Mouse (Mus musculus): ENCODE measurements around the gene Arsa.
A peak's percentile ranks its signal among the peaks of the same experiment; 100 is the strongest.

Gene Arsa

DNA sequence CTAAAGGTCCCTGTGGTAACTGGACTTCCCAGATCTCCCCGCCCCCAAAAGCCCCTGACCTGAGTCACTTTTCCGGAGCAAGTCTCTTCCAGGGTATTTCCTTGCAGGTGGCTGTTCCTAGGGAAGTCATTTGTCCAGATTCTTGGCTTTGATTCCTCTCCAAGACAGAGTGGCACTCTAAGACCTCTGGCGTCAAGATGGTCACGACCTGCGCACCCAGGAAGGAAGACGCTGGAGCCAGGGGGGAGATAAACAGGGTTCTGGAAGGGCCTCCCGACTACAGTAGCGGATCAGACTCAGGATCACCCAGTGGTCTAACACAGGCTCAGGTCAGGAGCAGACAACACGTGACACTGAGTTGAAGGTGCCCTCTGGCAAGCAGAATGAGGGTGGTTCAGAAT lies at the start of gene Arsa:
Gene Arsa (minus strand): TSS at position 335 of the 401 bp plus-strand sequence.
- no peak for DNase-seq (ENCODE audit: low spot score in 2 of 2)

DNA sequence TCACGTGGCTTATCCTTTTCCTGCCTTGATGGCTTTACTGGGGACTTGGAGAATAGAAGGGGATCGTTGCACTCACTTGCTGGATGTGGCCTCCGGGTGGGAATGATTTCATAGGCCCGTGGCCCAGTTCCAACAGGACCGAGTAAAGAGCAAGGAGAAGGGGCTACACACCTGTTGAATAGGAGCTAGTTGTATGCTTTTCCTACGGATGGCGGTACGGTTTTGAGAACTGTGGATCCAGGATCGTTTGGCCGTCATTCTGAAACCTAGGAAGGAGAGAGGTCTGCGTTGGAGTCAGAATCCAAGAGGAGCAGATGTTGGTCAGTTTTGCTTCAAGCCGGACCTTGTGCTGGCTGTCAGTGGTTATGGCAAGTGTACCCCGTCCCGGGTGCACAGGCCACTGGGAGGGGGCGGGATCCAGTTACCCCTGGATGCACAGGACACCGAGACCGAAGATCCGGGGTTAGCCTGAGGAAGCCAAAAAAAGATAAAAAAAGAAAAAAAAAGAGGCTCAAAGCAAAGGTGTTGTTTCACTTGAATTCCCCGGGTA lies 49.6 kb upstream of the Arsa start:
- no peak for DNase-seq (ENCODE audit: low spot score in 2 of 2)

DNA sequence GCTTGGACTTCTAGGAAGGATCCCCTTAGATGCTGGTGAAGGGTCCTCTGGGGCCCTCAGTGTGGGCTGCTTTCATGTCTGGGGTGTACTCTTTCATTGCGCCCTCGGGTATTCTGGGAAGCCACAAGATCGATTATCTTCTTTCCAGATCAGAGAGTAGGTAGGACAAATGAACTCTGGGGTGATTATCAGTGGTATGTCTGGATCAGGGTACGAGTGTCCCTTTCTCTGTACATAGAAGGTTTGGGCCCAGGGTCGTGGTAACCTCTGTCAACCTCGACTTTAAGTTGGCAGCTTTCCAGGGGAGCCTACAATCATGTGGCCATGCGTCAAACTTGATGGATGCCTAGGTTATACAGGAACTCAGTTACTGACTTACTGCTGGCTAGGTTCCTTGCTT lies 48.7 kb upstream of the Arsa start:
- DNase-seq (ENCODE audit: low spot score in 2 of 2): no peak

DNA sequence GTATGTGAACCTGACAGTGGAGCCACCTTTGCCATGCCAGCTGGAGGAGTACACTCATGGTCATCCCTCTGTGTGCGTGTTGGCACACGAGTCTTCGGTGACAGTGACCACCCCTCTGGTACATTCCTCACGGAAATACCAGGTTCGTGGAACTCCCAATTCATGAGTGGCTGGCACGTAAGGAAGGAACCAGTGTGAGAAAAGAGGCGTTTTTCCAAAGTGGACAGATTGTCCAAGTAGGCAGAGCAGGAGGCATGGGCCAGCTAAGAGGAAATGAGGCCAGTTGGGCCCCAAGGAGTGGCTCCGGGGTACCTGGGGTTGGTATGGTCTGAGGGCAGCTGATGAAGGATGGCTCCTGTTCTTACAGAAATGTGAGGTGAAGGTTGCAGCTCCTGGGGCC lies 48.2 kb upstream of the Arsa start:
- no peak for DNase-seq (ENCODE audit: low spot score in 2 of 2)

DNA sequence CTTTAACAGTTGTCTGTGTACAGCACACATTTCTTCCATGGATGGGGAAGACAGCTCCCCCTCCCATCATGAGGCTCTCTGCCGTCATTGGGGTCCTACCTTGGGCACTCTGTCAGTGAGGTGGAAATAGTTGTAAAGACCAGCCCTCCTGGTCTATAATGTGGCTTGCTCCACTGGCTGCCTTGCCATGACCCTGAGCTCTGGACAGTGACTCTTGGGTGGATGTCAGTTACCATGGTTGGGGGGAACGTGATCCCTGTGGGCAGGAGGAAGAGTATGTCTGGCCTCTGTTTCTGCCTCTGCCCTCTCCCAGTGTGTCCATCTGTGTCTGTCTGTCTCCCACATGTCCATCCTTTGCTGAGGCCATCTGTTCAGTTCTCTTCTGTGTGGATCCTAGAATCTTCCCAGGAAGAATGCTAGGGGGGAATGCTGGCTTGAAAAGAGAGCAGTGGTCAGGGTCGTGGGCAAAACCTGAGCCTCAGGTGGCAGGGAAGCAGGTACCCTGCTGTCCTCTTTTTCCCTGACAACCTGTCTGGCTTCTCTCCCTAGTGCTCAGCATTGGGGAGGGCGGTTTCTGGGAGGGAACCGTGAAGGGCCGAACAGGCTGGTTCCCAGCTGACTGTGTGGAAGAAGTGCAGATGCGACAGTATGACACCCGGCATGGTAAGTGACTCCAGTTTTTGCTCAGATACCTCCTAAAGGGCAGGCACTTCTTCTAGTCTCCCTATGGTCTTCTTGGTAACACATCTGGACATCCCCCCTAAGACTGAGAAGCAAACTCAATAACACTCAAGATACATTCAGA lies 47.6 kb upstream of the Arsa start:
- no peak for DNase-seq (ENCODE audit: low spot score in 2 of 2)

DNA sequence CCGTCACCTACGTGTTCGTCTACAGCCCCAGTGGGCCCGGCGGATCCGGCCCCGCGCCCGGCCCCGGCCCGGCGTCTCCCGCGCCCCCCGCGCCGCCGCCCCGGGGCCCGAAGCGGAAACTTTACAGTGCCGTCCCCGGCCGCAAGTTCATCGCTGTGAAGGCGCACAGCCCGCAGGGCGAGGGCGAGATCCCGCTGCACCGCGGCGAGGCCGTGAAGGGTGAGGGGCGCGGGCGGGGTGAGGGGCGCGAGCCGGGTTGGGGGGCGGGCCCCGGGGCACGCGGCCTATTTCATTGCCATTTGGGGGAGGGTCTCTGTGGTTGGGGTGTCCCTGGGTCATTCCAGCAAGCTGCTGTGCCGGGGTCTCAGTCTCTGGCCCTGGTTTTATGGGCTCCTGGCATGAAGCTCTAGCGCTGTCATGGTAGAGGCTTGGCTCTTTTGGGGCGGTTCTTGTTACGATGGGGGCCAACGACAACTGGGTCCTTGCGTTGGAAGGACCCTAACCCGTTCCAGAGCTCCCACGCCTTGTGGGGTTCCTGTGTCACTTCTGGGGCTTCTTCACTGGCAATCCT lies 46.9 kb upstream of the Arsa start:
- no peak for DNase-seq (ENCODE audit: low spot score in 2 of 2)

DNA sequence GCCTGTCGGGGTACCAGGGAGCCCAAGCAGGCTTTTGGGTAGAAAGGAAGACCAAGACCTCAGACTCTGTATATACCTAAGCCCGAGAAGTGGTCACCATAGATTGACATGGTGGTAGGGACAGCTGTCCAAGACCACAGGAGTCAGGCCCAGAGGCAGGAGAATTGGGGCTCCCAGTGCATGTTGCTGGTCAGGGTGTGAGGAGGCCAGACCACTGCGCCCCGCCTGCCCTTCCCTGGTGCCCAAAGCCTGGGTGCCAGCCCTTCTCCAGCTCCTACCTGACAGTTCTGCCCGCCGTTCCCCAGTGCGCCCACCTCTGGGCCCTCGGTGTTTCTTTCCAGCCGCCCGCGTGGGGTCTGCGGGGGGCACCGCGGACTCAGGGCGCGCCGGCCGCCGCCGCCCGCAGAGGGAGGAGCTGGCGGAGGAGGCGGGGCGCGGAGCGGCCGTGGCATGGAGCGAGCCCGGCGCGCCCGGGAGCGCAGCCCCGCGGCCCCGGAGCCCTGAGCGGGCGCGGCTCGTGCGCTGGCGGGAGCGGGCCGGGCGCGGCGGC lies 46.1 kb upstream of the Arsa start:
- DNase-seq (ENCODE audit: low spot score in 2 of 2): no peak

DNA sequence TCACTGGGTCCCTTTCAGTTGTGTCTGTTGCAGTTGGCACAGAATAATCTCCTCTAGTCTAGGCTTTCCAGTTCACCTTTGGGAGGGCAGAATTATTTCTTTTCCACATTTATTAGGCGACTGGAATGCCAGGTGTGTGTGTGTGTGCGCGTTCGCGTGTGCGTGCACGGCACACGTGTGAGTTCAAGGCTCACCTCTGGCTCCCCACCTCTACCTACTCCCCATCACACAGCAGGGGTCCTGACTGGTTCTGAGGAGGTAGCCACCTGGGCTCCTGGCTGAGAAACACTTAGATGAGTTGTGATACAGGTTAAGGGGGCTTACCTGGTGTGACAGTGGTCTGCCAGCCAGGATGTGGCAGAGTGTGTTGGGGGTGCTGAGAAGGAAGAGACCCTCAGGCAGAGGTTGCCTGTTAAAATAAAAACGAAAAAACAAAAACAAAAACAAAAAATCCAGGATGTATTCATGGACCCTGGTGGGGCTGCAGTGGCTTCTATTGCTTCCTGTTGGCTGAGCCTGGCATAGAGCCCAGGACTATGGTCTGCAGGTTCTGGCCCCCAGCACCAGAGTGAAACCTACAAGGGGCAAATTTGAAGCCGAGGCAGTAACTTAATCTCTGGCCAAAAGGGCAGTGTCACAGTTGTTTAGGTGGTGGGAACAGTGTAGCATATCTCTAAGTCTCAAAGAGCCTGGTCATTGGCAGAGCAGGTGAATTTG lies 45.5 kb upstream of the Arsa start:
- DNase-seq (ENCODE audit: low spot score in 2 of 2): no peak

DNA sequence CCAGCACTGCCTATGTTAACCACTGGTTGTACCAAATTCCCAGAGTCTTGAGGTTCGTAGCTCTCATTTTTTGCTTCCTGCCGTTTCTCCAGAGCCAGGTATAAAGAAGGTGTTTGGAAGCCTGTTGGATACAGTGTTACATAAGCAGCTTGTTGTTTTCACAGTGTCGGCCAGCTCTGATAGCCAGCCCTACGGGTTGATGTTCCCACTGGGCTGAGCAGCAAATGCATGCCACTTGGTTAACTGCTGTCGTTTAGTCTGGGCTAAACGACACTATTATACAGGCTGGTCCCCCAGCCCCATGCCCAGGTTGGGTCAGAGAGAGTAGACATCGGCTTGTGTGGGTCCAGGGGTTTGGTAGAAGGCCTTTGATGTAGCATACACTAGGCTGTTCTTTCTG lies 44.7 kb upstream of the Arsa start:
- no peak for DNase-seq (ENCODE audit: low spot score in 2 of 2)

DNA sequence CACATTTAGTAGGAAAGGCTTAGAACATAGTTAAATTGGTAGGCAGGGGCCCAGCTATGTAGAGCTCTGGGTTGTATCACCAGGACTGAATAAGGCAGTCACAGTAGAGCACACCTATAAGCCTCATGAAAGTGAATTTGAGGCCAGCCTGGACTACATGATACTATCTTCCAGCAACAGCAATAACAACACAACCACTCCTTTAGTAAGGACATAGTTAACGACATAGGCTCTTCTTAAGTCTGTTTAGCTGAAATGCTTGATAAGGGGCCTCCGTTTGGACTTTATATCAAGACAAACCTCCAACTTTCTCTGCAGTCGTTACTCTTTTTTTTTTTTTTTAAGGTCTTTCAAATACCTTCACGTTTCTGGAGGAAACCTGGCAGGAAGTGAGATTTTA lies 35.5 kb upstream of the Arsa start:
- DNase-seq (ENCODE audit: low spot score in 2 of 2): no peak

DNA sequence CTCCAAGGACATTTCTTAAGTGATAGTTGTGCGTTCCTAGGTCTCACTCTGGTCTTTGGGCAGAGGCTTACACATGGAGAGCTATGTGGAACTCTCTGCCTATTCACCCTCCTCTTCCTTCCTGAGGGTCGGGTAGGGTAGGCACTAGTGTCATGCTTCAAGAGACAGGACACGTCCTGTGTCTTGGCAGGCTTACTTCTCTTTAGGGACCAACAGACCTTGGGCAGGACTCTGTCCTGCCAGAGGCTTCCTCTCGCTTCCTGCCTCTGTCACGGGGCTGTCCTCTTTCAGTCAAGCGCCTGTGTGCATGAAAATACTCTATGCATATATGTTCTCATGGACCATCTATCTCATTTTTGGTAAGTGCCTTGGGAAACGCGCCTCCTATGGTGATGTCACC lies 30.5 kb upstream of the Arsa start:
- no peak for DNase-seq (ENCODE audit: low spot score in 2 of 2)

DNA sequence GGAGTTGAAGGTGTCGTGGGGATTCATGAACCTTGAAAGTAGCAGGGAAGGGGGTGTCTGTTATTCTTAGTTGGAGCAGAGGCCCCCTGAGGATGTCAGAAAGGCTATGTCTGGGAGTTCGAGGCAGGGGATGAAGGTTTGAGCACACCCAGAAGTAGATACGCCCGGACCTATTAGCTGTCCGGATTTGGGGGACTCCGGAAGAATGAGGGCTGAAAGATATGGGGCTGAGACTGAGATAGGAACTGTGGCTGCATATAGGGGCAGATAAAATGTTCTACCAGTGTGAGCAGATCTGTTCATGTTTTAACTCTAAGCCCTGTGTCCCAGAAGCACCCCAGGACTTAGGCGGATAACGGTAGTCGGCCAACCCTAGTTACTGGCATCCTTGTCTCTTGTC lies 27.6 kb upstream of the Arsa start:
- DNase-seq (ENCODE audit: low spot score in 2 of 2): no peak

DNA sequence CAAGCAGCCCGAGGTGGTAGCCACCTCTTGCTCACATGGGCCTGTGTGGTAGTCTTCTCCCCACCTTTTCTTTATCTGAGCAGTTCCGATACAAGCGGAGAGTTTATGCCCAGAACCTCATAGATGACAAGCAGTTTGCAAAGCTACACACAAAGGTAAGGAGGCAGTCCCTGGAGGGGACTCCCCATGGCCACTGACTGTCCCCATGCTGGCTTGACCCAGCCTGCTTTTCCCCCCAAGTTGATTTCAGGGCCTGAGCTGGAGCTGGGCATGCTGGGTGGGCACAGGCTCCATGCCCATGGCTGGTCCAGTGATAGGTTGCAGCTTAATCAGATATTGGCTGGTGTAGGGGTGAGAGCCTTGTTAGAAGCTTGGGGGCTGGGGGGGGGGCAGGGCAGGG lies 24.1 kb upstream of the Arsa start:
- DNase-seq (ENCODE audit: low spot score in 2 of 2): no peak

DNA sequence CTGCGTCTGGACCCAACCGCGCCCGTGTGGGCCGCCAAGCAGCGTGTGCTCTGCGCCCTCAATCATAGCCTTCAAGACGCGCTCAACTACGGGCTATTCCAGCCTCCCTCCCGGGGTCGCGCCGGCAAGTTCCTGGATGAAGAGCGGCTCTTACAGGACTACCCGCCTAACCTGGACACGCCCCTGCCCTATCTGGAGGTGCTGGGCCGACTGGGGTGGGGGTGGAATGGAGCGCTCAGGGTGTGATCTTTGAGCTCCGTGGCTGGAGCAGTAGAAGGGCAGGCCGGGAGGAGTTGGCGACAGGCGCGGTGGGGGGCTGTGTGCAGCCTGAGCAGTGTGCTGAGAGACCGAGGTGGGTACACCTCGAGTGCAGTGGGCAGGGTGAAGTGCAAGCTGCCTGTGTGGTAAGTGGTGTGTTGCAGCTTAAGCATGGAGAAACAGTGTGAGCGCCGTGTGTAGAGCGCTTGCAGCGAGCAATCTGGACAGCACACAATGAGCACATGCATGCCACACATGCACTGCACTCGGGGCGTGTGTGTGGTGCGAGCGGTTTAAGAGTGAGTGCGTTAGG lies 23.1 kb upstream of the Arsa start:
- DNase-seq (ENCODE audit: low spot score in 2 of 2): no peak

DNA sequence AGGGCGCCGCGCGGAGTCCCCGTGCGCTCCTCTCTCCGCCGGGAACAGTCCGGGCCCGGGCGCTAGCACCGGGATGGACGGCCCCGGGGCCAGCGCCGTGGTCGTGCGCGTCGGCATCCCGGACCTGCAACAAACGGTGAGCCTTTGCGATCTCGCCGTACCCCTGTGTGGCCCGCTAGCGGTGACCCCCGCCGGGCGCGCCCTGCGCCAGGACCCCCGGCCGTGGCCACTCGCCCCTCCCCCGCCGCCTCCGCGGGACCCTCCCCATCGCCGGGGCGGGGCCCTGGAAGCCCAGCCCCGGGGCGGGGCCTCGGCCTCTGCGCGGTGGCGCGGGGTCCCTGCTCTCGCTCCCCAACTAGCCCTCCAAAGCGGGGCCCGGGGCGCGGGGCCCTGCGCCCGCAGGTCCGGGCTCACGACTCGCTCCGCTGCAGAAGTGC lies 22.6 kb upstream of the Arsa start:
- DNase-seq (ENCODE audit: low spot score in 2 of 2): peak in 1 of 2 experiments; percentile 35

DNA sequence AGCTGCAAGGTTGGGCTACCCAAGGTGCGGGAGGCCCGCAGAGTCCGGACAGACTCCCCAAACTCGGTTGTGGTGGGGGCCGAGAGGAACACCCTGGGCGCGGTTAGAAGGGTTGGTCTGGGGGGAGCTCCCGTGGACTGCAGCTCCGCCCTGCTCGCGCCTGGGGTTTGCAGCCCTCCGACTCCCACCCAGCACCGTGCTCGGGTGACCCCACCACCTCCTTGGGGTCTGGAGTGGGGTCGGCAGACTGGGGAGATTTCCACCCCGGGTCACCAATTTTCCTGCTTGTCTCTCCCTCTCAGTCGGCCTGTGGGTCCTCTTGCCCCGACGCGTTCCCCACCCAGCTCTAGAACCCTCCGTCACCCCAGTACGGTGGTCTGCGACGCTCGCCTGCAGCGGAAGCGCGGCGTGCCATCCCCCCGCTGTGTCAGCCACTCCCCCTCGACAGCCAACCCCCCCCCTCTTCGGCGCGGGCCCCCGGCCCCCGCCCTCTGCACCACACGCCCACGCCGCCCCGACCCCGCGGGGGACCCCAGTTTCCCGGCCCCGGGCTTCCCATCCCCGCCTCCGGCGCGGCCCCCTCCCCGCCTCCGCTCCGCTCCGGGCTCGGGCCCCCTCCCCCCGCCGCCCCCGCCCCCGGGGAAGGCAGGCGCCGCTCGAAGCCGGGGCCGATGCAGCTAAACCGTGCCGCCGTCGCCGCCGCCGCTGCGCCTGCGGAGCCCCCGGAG lies 21.9 kb upstream of the Arsa start, which contains the start of gene Shank3:
Gene Shank3 (plus strand): TSS at position 663 of the 728 bp plus-strand sequence.
- DNase-seq (ENCODE audit: low spot score in 2 of 2): no peak

DNA sequence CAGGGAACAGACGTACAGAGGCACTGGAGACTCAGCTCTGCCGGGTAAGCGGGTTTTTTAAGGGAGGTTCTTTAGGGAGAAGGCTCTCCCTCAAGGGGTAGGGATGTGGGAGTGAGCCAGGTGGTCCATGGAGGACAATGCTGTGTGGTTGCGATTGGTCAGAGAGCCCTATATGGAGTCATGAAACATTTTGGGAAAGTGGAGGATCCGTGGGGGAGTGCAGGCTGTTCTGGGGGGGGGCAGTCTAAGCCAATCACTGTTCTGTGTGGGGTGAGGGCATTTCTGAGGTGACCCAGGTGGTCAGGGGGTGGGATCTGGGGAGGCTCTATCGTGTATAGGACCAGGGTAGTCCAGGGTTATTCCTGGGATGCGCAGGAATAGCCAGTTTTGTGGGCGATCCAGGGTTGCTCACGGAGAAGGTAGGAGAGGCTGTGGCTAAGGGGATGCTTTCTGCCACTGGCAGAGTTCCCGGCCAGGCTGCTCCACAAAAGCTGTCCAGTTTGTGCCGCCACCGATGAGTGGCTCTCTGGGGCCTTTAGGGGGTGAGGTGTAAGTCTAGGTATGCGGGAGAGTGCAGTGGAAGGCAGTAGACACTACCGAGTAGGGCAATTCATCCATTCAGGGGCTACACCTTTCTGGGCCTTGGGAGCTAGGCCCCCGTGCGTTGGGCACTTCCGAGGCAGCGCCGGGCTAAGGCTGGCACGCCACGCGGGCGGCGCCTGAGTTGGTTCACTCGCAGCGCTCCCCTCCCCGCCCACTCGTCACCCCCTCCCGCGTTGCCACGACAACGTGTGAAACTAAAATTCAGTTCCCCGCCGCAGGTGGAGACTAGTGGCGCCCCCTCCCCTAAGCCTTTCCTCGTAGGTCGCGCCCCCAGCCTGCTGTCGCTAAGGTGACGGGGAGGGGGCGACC lies 21.1 kb upstream of the Arsa start:
- DNase-seq (ENCODE audit: low spot score in 2 of 2): no peak

DNA sequence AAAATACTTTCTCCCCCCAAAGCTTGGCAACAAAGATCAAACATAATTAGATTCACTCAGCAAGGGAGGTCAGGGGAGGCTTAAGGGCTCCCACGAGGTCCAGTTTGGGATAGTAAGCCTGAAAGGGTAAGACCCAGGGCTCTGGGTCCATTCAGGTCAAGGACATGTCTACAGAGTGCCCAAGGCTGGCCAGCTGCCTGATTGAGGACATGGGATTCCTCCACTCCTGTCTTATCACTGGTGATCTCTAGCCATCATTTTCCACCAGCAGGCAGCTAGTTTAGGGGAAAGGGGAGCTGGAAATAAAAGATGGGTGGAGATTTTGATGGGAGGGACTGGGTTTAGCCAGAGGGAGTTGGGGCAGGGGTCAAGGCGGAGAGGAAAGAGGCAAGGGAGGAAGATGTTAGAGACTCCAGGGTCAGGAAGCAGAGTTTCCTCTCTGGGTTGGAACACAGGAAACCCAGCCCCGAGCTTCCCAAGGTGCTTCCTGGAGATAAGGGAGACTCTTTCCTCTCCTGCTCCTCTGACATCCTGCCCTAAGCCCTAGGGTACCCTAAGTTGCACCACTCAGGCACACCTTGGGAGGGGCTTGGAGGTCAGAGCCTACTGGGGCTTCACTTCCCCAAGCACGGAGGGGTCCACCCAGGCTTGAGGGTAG lies 20.3 kb upstream of the Arsa start:
- DNase-seq (ENCODE audit: low spot score in 2 of 2): no peak

DNA sequence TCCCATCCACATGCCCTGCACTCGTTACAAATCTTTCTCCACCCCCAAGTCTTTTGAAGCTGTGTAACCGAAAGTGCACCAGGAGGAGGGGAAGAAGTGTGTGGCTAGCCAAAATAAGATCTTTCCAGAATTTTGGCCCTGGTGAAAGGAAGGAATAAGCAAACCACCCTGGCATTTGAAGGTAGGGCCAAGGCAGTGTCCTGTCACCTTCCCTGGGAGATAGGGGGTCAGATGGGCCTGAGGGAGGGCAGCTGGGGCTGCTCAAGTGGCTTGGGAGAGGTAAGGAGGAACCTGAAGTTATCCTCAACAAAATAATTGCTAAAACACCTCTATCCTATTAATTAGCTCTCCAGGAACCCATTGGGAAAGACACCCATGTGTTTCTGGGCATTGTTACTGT lies 19.6 kb upstream of the Arsa start:
- DNase-seq (ENCODE audit: low spot score in 2 of 2): no peak

DNA sequence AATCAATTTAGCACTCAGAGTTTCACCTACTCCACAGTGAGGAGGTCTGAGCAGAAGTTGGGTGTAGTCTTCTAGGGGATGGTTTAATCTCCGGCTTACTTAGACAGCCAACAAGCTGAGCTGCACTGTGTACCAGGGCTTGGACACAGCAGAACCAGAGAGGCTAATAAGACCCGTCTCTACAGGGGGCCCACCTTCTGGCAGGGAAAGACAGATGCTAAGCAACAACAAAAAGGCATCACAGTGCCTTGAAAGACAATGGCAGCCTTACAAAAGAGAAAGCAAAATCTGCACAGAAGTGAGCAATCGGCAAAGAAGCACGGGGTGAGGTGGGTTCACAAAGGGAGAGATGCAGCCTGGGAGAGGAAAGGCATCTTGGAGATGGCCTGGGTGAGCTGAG lies 18.9 kb upstream of the Arsa start:
- no peak for DNase-seq (ENCODE audit: low spot score in 2 of 2)

All from urinary bladder, postnatal 4 days (tissue).